ENCODE assay signal across 8 mouse cellular contexts in genomic region chr10:128490232-128490631, GRCm38 (mm10). TPM values are rescaled to one million over a fixed set of nuclear protein-coding genes. Genes with fewer than 3 reads are reported as not detected.
A peak's percentile ranks its signal among the peaks of the same experiment; 100 is the strongest.
DNase-seq lines count a peak whose midpoint lies in the region; ATAC-seq and TF ChIP-seq lines count a peak whose summit lies in the region.

No protein-coding gene starts in this region.

- H3K27ac ChIP-seq in cerebellum, adult 2 months (ENCODE audit: insufficient read depth, low read length) = peak overlapping the region; percentile 44; the same call in 1 of the 2 replicates
- 0 out of 2 replicates have a peak overlapping the region, but pooled peaks have one; percentile 62 for H3K27ac ChIP-seq in limb, embryonic 12.5 days
- H3K27ac ChIP-seq in limb, embryonic 10.5 days = no peak overlapping the region
- peak overlapping the region; percentile 39; the same call in 1 of the 2 replicates for H3K27ac ChIP-seq in liver, embryonic 13.5 days

- ATAC-seq in limb, embryonic 12.5 days (ENCODE audit: insufficient number of reproducible peaks, insufficient read depth, low FRiP score, low TSS enrichment, low read depth) = no peak
- ATAC-seq in liver, embryonic 13.5 days (ENCODE audit: low read depth) = no peak

- H3K4me1 ChIP-seq in cerebellum, adult 2 months (ENCODE audit: control insufficient read depth, insufficient read depth, low read length) = peaks cover 33% of the 10 kb centered on the region
- H3K4me1 ChIP-seq in limb, embryonic 12.5 days (replicated peaks) = peaks cover 29% of the 10 kb centered on the region
- H3K4me1 ChIP-seq in limb, embryonic 10.5 days = peaks cover 32% of the 10 kb centered on the region
- H3K4me1 ChIP-seq in liver, embryonic 13.5 days (replicated peaks) = peaks cover 37% of the 10 kb centered on the region

- H3K27me3 ChIP-seq in cerebellum, adult 2 months (ENCODE audit: control insufficient read depth, insufficient read depth, low read length) = no peaks in the 10 kb centered on the region
- H3K27me3 ChIP-seq in limb, embryonic 12.5 days = no peaks in the 10 kb centered on the region
- H3K27me3 ChIP-seq in limb, embryonic 10.5 days (ENCODE audit: low read depth, poor library complexity, severe bottlenecking) = no peaks in the 10 kb centered on the region
- no peaks in the 10 kb centered on the region for H3K27me3 ChIP-seq in liver, embryonic 13.5 days

- H3K9ac ChIP-seq in limb, embryonic 12.5 days (replicated peaks) = no peak overlapping the region; the same call in 1 of the 2 replicates
- no peak overlapping the region for H3K9ac ChIP-seq in liver, embryonic 13.5 days

- H3K36me3 ChIP-seq in limb, embryonic 12.5 days = peaks cover 66% of the 10 kb centered on the region
- H3K36me3 ChIP-seq in limb, embryonic 10.5 days = peaks cover 72% of the 10 kb centered on the region
- peaks cover 70% of the 10 kb centered on the region for H3K36me3 ChIP-seq in liver, embryonic 13.5 days

- DNase-seq in cerebellum, adult 2 months = peak; percentile 35 to 44
- no peak for DNase-seq in cerebellum, adult 11 months
- DNase-seq in limb, embryonic 10.5 days (ENCODE audit: low spot score) = no peak
- peak; percentile 55 to 63 for DNase-seq in heart, adult 9 months (ENCODE audit: low spot score in 2 of 2)
- no peak for DNase-seq in liver, embryonic 13.5 days
- no peak for DNase-seq in gastrocnemius, postnatal 14 days
- no peak for DNase-seq in gastrocnemius, adult 8-10 months (ENCODE audit: low spot score in 2 of 2)

- WGBS in cerebellum, adult 2 months = 8% methylated on average over 5 of the region's 5 CpGs
- 69% methylated on average over 5 of the region's 5 CpGs for WGBS in limb, embryonic 12.5 days
- 72% methylated on average over 5 of the region's 5 CpGs for WGBS in limb, embryonic 10.5 days
- 78% methylated on average over 5 of the region's 5 CpGs for WGBS in liver, embryonic 13.5 days (ENCODE audit: insufficient replicate concordance)

- no peak for TF ChIP-seq POLR2A in cerebellum, adult 2 months (IDR thresholded peaks at IDR 0.05; ENCODE audit: borderline replicate concordance, insufficient read depth, low read length)

- no peak overlapping the region for H3K4me2 ChIP-seq in limb, embryonic 12.5 days
- no peak overlapping the region for H3K4me2 ChIP-seq in liver, embryonic 13.5 days

- H3K9me3 ChIP-seq in limb, embryonic 12.5 days = no peaks in the 10 kb centered on the region
- no peaks in the 10 kb centered on the region for H3K9me3 ChIP-seq in limb, embryonic 10.5 days (replicated peaks)
- H3K9me3 ChIP-seq in liver, embryonic 13.5 days (replicated peaks) = no peaks in the 10 kb centered on the region

- intact Hi-C loops in gastrocnemius, postnatal 14 days (cut with DNase I; ENCODE audit: low total_unique reads) = no loop called here

- no peak overlapping the region for H3K4me3 ChIP-seq in cerebellum, adult 2 months (replicated peaks; ENCODE audit: insufficient read depth, low read depth, low read length)
- H3K4me3 ChIP-seq in limb, embryonic 12.5 days (replicated peaks) = no peak overlapping the region
- H3K4me3 ChIP-seq in limb, embryonic 10.5 days = no peak overlapping the region
- no peak overlapping the region for H3K4me3 ChIP-seq in liver, embryonic 13.5 days (replicated peaks)

- no peak for TF ChIP-seq CTCF in cerebellum, adult 2 months (IDR thresholded peaks at IDR 0.05; ENCODE audit: borderline replicate concordance, insufficient read depth, low read depth, low read length)

RNA-seq across cellular contexts. Expression of gene Myl6, which starts 3.7 kb away (rescaled TPM):
- 1,381 and 1,434 TPM in 2 replicates for polyA plus RNA-seq in cerebellum, adult 2 months (2012; rRNA removed)
- 827 and 868 TPM in 2 replicates for polyA plus RNA-seq in limb, embryonic 12.5 days (2016; fragmentation: Nextera tagmentation; extraction: Ambion mirVana)
- 685 and 729 TPM in 2 replicates for polyA plus RNA-seq in limb, embryonic 10.5 days (2016; fragmentation: Nextera tagmentation; extraction: Ambion mirVana)
- 498 and 524 TPM in 2 replicates for polyA plus RNA-seq in liver, embryonic 13.5 days (2015; fragmentation: Nextera tagmentation; extraction: Ambion mirVana)
- 100 to 1,000 TPM; 214 to 276 TPM for total RNA-seq in gastrocnemius, postnatal 14 days (2021)
- 100 to 1,000 TPM; 125 to 188 (median 158) TPM for total RNA-seq in gastrocnemius, adult 8-10 months (2022)

RNA-seq across cellular contexts. Expression of gene Myl6b, which starts 8.3 kb away (rescaled TPM):
- 28.9 and 36.1 TPM in 2 replicates for polyA plus RNA-seq in cerebellum, adult 2 months (2012; rRNA removed)
- 3.2 and 3.4 TPM in 2 replicates for polyA plus RNA-seq in limb, embryonic 12.5 days (2016; fragmentation: Nextera tagmentation; extraction: Ambion mirVana)
- polyA plus RNA-seq in limb, embryonic 10.5 days (2016; fragmentation: Nextera tagmentation; extraction: Ambion mirVana) = 1.6 and 3.3 TPM in 2 replicates
- polyA plus RNA-seq in liver, embryonic 13.5 days (2015; fragmentation: Nextera tagmentation; extraction: Ambion mirVana) = 1.2 and 1.3 TPM in 2 replicates
- 100 to 1,000 TPM in 1 of 2 experiments, 10 to 100 TPM in 1; 54.6 to 180 TPM for total RNA-seq in gastrocnemius, postnatal 14 days (2021)
- 10 to 100 TPM in 2 of 4 experiments, 1 to 10 TPM in 2; 8.7 to 11.7 (median 10.0) TPM for total RNA-seq in gastrocnemius, adult 8-10 months (2022)

RNA-seq across cellular contexts. Expression of gene Smarcc2, which starts 31.2 kb away (rescaled TPM):
- 239 and 260 TPM in 2 replicates for polyA plus RNA-seq in cerebellum, adult 2 months (2012; rRNA removed)
- 105 and 120 TPM in 2 replicates for polyA plus RNA-seq in limb, embryonic 12.5 days (2016; fragmentation: Nextera tagmentation; extraction: Ambion mirVana)
- 64.2 and 91.3 TPM in 2 replicates for polyA plus RNA-seq in limb, embryonic 10.5 days (2016; fragmentation: Nextera tagmentation; extraction: Ambion mirVana)
- 18.5 and 30.1 TPM in 2 replicates for polyA plus RNA-seq in liver, embryonic 13.5 days (2015; fragmentation: Nextera tagmentation; extraction: Ambion mirVana)
- 10 to 100 TPM; 43.4 to 44.6 TPM for total RNA-seq in gastrocnemius, postnatal 14 days (2021)
- 10 to 100 TPM; 45.6 to 53.3 (median 49.5) TPM for total RNA-seq in gastrocnemius, adult 8-10 months (2022)

RNA-seq across cellular contexts. Expression of gene Esyt1, which starts 35.4 kb away (rescaled TPM):
- polyA plus RNA-seq in cerebellum, adult 2 months (2012; rRNA removed) = 36.3 and 37.3 TPM in 2 replicates
- 18.5 and 19.9 TPM in 2 replicates for polyA plus RNA-seq in limb, embryonic 12.5 days (2016; fragmentation: Nextera tagmentation; extraction: Ambion mirVana)
- polyA plus RNA-seq in limb, embryonic 10.5 days (2016; fragmentation: Nextera tagmentation; extraction: Ambion mirVana) = 7.0 and 8.4 TPM in 2 replicates
- 9.9 and 10.6 TPM in 2 replicates for polyA plus RNA-seq in liver, embryonic 13.5 days (2015; fragmentation: Nextera tagmentation; extraction: Ambion mirVana)
- 10 to 100 TPM; 21.6 to 24.0 TPM for total RNA-seq in gastrocnemius, postnatal 14 days (2021)
- 10 to 100 TPM; 10.4 to 13.5 (median 13.4) TPM for total RNA-seq in gastrocnemius, adult 8-10 months (2022)

RNA-seq across cellular contexts. Expression of gene Zc3h10, which starts 57.3 kb away (rescaled TPM):
- polyA plus RNA-seq in cerebellum, adult 2 months (2012; rRNA removed) = 15.4 and 18.7 TPM in 2 replicates
- 18.1 and 21.4 TPM in 2 replicates for polyA plus RNA-seq in limb, embryonic 12.5 days (2016; fragmentation: Nextera tagmentation; extraction: Ambion mirVana)
- 14.5 and 15.4 TPM in 2 replicates for polyA plus RNA-seq in limb, embryonic 10.5 days (2016; fragmentation: Nextera tagmentation; extraction: Ambion mirVana)
- polyA plus RNA-seq in liver, embryonic 13.5 days (2015; fragmentation: Nextera tagmentation; extraction: Ambion mirVana) = 6.2 and 7.1 TPM in 2 replicates
- total RNA-seq in gastrocnemius, postnatal 14 days (2021) = 1 to 10 TPM; 5.0 to 6.4 TPM
- 1 to 10 TPM; 5.7 to 7.5 (median 6.7) TPM for total RNA-seq in gastrocnemius, adult 8-10 months (2022)

Comparison
In these comparisons a context has a peak if more than half of its experiments do, and no peak if none do; other contexts are left out.
1. DNase-seq: peak in cerebellum, adult 2 months (2 of 2) and heart, adult 9 months (2 of 2); none in cerebellum, adult 11 months (single experiment), limb, embryonic 10.5 days (single experiment), liver, embryonic 13.5 days (single experiment), gastrocnemius, postnatal 14 days (single experiment) and gastrocnemius, adult 8-10 months (0 of 2).